ENCODE assay signal across 25 mouse cellular contexts in the genomic region with DNA sequence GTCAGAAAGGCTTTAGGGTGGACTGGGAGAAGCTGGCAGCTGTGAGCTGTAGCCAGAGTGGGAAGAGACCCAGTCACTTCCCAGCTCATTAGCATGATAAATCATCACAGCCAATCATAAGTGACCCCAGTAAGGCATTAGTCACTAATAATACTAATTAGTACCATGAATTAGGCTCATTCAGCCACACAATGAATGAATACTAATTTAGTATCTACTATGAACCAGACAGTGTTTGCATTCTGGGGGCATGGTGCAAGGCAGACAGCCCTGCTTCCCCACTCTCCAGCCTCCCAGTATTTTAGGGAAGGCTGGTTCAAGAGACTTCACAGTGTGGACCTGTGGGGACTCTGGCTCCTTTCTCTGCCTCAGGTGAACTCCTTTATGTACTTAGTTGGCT.
DNase-seq lines count a peak whose midpoint lies in the region; ATAC-seq and TF ChIP-seq lines count a peak whose summit lies in the region.
"Had no signal": no experiment of that assay in that cellular context is flagged by ENCODE, and none has a peak within 500 bp of the region (broad histone marks: within the 10 kb centered on the region; RNA-seq: fewer than 3 reads in every experiment).

No protein-coding gene starts in this region.

- H3K27me3 ChIP-seq in forebrain, embryonic 14.5 days (replicated peaks; ENCODE audit: control insufficient read depth, insufficient read depth, low read length), result no peaks in the 10 kb centered on the region
- no peaks in the 10 kb centered on the region for H3K27me3 ChIP-seq in forebrain, embryonic 12.5 days
- H3K27me3 ChIP-seq: CH12.LX; heart, embryonic 12.5 days; heart, embryonic 15.5 days; hindbrain, embryonic 13.5 days; intestine, embryonic 15.5 days had no signal

- H3K4me1 ChIP-seq in forebrain, embryonic 14.5 days (ENCODE audit: control insufficient read depth, insufficient read depth, low read length), result no peaks in the 10 kb centered on the region; the same call in 1 of the 2 replicates
- H3K4me1 ChIP-seq in forebrain, embryonic 12.5 days, result no peaks in the 10 kb centered on the region; the same call in 1 of the 2 replicates
- H3K4me1 ChIP-seq: heart, embryonic 12.5 days; heart, embryonic 15.5 days; hindbrain, embryonic 10.5 days; hindbrain, embryonic 13.5 days; intestine, embryonic 15.5 days had no signal

- DNase-seq in forebrain, embryonic 14.5 days (ENCODE audit: low spot score), result peak; percentile 49
- peak; percentile 36 for DNase-seq in retina, postnatal 1 day
- no peak for DNase-seq in retina, embryonic 14.5 days (ENCODE audit: low spot score)
- DNase-seq in brain, embryonic 14.5 days (ENCODE audit: low read depth), result peak; percentile 57
- no peak for DNase-seq in natural killer cell, adult 2 months (ENCODE audit: low spot score in 2 of 2)
- no peak for DNase-seq in left cerebral cortex, postnatal 14 days (ENCODE audit: low spot score in 2 of 2)
- DNase-seq: adrenal gland, adult 8-10 months; adrenal gland, postnatal 25 days; B cell, adult 2 months; cerebellum, adult 18-20 months; cerebellum, adult 9-10 months; cerebellum, postnatal 14 days; gastrocnemius, postnatal 25 days; heart, adult 18-20 months; heart, postnatal 10 days; heart, postnatal 36 days had no signal

- H3K4me2 ChIP-seq in forebrain, embryonic 14.5 days (ENCODE audit: low read length), result no peak overlapping the region
- H3K4me2 ChIP-seq in forebrain, embryonic 12.5 days, result no peak overlapping the region
- H3K4me2 ChIP-seq: heart, embryonic 12.5 days; heart, embryonic 15.5 days; hindbrain, embryonic 13.5 days; intestine, embryonic 15.5 days had no signal

- no peak overlapping the region for H3K9ac ChIP-seq in forebrain, embryonic 14.5 days (ENCODE audit: low read length)
- H3K9ac ChIP-seq in forebrain, embryonic 12.5 days, result no peak overlapping the region
- H3K9ac ChIP-seq: heart, embryonic 12.5 days; heart, embryonic 15.5 days; hindbrain, embryonic 13.5 days; intestine, embryonic 15.5 days had no signal

- intact Hi-C loops in left cerebral cortex, postnatal 14 days (cut with DNase I), result no loop called here

- no peak overlapping the region for H3K4me3 ChIP-seq in forebrain, embryonic 14.5 days (ENCODE audit: low read depth, low read length)
- H3K4me3 ChIP-seq in forebrain, embryonic 12.5 days (replicated peaks), result no peak overlapping the region
- H3K4me3 ChIP-seq: heart, embryonic 12.5 days; heart, embryonic 15.5 days; hindbrain, embryonic 10.5 days; hindbrain, embryonic 13.5 days; intestine, embryonic 15.5 days had no signal

- no peaks in the 10 kb centered on the region for H3K9me3 ChIP-seq in forebrain, embryonic 14.5 days (replicated peaks; ENCODE audit: control insufficient read depth, low read length)
- H3K9me3 ChIP-seq in forebrain, embryonic 12.5 days, result no peaks in the 10 kb centered on the region
- H3K9me3 ChIP-seq: heart, embryonic 12.5 days; heart, embryonic 15.5 days; hindbrain, embryonic 10.5 days; hindbrain, embryonic 13.5 days; intestine, embryonic 15.5 days had no signal

- H3K27ac ChIP-seq in forebrain, embryonic 14.5 days (ENCODE audit: low read depth, low read length), result no peak overlapping the region
- H3K27ac ChIP-seq in forebrain, embryonic 12.5 days, result no peak overlapping the region
- H3K27ac ChIP-seq: heart, embryonic 15.5 days; hindbrain, embryonic 10.5 days; hindbrain, embryonic 13.5 days; intestine, embryonic 15.5 days had no signal

- no peak for TF ChIP-seq CTCF in brain, embryonic 14.5 days (IDR thresholded peaks at IDR 0.05; ENCODE audit: borderline replicate concordance, extremely low read depth, insufficient read depth, insufficient read length)

- TF ChIP-seq POLR2A in brain, embryonic 14.5 days (IDR thresholded peaks at IDR 0.05; ENCODE audit: borderline replicate concordance, extremely low read depth, insufficient read depth, insufficient read length, poor library complexity, severe bottlenecking), result no peak

- peak; percentile 62 for ATAC-seq in forebrain, embryonic 14.5 days
- ATAC-seq in forebrain, embryonic 12.5 days (ENCODE audit: low FRiP score), result no peak
- ATAC-seq: hindbrain, embryonic 16.5 days; intestine, embryonic 15.5 days had no signal

- no peaks in the 10 kb centered on the region for H3K36me3 ChIP-seq in forebrain, embryonic 14.5 days (ENCODE audit: control insufficient read depth, insufficient read depth, low read length)
- H3K36me3 ChIP-seq in forebrain, embryonic 12.5 days (replicated peaks), result no peaks in the 10 kb centered on the region
- H3K36me3 ChIP-seq: G1E; heart, embryonic 12.5 days; heart, embryonic 15.5 days; hindbrain, embryonic 10.5 days; hindbrain, embryonic 13.5 days; intestine, embryonic 15.5 days had no signal

Comparison
In these comparisons a context has a peak if more than half of its experiments do, and no peak if none do; other contexts are left out.
1. DNase-seq: peak in forebrain, embryonic 14.5 days (single experiment), retina, postnatal 1 day (single experiment) and brain, embryonic 14.5 days (single experiment); none in retina, embryonic 14.5 days (single experiment), natural killer cell, adult 2 months (0 of 2) and left cerebral cortex, postnatal 14 days (0 of 2).